Mouse (Mus musculus): ENCODE data around the gene Sema5b. TPM values are rescaled to one million over a fixed set of nuclear protein-coding genes. Genes with fewer than 3 reads are reported as not detected.

Sema5b gene
- polyA plus RNA-seq, 1 experiment from 2014 or later = 2.2 TPM

GRCm38 (mm10) chr16:35534630-35535029, 6.3 kb upstream of the Sema5b start:
- DNase-seq (ENCODE audit: low spot score) = no peak
- Histone ChIP-seq H3K4me3 (no peak overlapping the region), H3K27me3 (ENCODE audit: insufficient read depth, poor library complexity, severe bottlenecking) (peaks cover 53% of the 10 kb centered on the region), H3K27ac (no peak overlapping the region), H3K4me1 (no peaks in the 10 kb centered on the region), H3K36me3 (no peaks in the 10 kb centered on the region), H3K9me3 (no peaks in the 10 kb centered on the region)
- WGBS = 66% methylated on average over 3 of the region's 3 CpGs

GRCm38 (mm10) chr16:35537651-35538050, 3.3 kb upstream of the Sema5b start:
- H3K9me3 ChIP-seq = no peaks in the 10 kb centered on the region
- peaks cover 83% of the 10 kb centered on the region for H3K27me3 ChIP-seq (ENCODE audit: insufficient read depth, poor library complexity, severe bottlenecking)
- no peak for DNase-seq (ENCODE audit: low spot score)
- no peak overlapping the region for H3K27ac ChIP-seq
- peaks cover 25% of the 10 kb centered on the region for H3K4me1 ChIP-seq
- H3K4me3 ChIP-seq = no peak overlapping the region
- WGBS = 76% methylated on average over 8 of the region's 8 CpGs
- H3K36me3 ChIP-seq = no peaks in the 10 kb centered on the region

GRCm38 (mm10) chr16:35539041-35539440, 1.9 kb upstream of the Sema5b start:
- Histone ChIP-seq H3K4me3 (no peak overlapping the region), H3K4me1 (peaks cover 29% of the 10 kb centered on the region), H3K36me3 (no peaks in the 10 kb centered on the region), H3K9me3 (no peaks in the 10 kb centered on the region), H3K27ac (no peak overlapping the region), H3K27me3 (ENCODE audit: insufficient read depth, poor library complexity, severe bottlenecking) (peaks cover 91% of the 10 kb centered on the region)
- no peak for DNase-seq (ENCODE audit: low spot score)
- 41% methylated on average over 10 of the region's 10 CpGs for WGBS

GRCm38 (mm10) chr16:35540333-35541116, 420 bp upstream of the Sema5b start:
- Histone ChIP-seq H3K4me1 (peaks cover 29% of the 10 kb centered on the region), H3K4me3 (peak overlapping the region; percentile 70), H3K36me3 (no peaks in the 10 kb centered on the region), H3K27ac (no peak overlapping the region; the same call in 1 of the 2 replicates), H3K9me3 (no peaks in the 10 kb centered on the region), H3K27me3 (ENCODE audit: insufficient read depth, poor library complexity, severe bottlenecking) (peaks cover 89% of the 10 kb centered on the region)
- DNase-seq (ENCODE audit: low spot score) = no peak
- 2% methylated on average over 22 of the region's 23 CpGs for WGBS

- 1% methylated on average over 54 of the region's 54 CpGs for WGBS
- Histone ChIP-seq H3K9me3 (no peaks in the 10 kb centered on the region), H3K27me3 (ENCODE audit: insufficient read depth, poor library complexity, severe bottlenecking) (peaks cover 80% of the 10 kb centered on the region), H3K36me3 (no peaks in the 10 kb centered on the region), H3K4me1 (peaks cover 30% of the 10 kb centered on the region), H3K4me3 (peak overlapping the region; percentile 70), H3K27ac (peak overlapping the region; percentile 63)
- DNase-seq (ENCODE audit: low spot score) = no peak
These were observed 896 bp downstream of the Sema5b start for GRCm38 (mm10) chr16:35541661-35542420.

- Histone ChIP-seq H3K9me3 (no peaks in the 10 kb centered on the region), H3K4me1 (peaks cover 34% of the 10 kb centered on the region), H3K36me3 (no peaks in the 10 kb centered on the region), H3K27me3 (ENCODE audit: insufficient read depth, poor library complexity, severe bottlenecking) (peaks cover 74% of the 10 kb centered on the region), H3K27ac (peak overlapping the region; percentile 63; the same call in 1 of the 2 replicates), H3K4me3 (peak overlapping the region; percentile 70)
- WGBS = under 1% methylated on average over 27 of the region's 27 CpGs
- no peak for DNase-seq (ENCODE audit: low spot score)
These were observed 1.5 kb downstream of the Sema5b start for GRCm38 (mm10) chr16:35542421-35542780.

GRCm38 (mm10) chr16:35545723-35546122, 4.8 kb downstream of the Sema5b start:
- WGBS = 74% methylated on average over 4 of the region's 4 CpGs
- Histone ChIP-seq H3K27me3 (ENCODE audit: insufficient read depth, poor library complexity, severe bottlenecking) (peaks cover 41% of the 10 kb centered on the region), H3K9me3 (no peaks in the 10 kb centered on the region), H3K36me3 (no peaks in the 10 kb centered on the region), H3K4me3 (no peak overlapping the region), H3K4me1 (peaks cover 28% of the 10 kb centered on the region), H3K27ac (no peak overlapping the region)
- DNase-seq (ENCODE audit: low spot score) = no peak

- H3K27ac ChIP-seq = no peak overlapping the region
- no peaks in the 10 kb centered on the region for H3K9me3 ChIP-seq
- no peak for DNase-seq (ENCODE audit: low spot score)
- no peak overlapping the region for H3K4me3 ChIP-seq
- no peaks in the 10 kb centered on the region for H3K36me3 ChIP-seq
- H3K4me1 ChIP-seq = peaks cover 6% of the 10 kb centered on the region; the same call in 1 of the 2 replicates
- peaks cover 19% of the 10 kb centered on the region for H3K27me3 ChIP-seq (ENCODE audit: insufficient read depth, poor library complexity, severe bottlenecking)
These were observed 7.0 kb downstream of the Sema5b start for GRCm38 (mm10) chr16:35547966-35548365.

GRCm38 (mm10) chr16:35549354-35549753, 8.4 kb downstream of the Sema5b start:
- H3K9me3 ChIP-seq = no peaks in the 10 kb centered on the region
- 99% methylated on average over 2 of the region's 2 CpGs for WGBS
- no peak for DNase-seq (ENCODE audit: low spot score)
- no peak overlapping the region for H3K27ac ChIP-seq
- H3K27me3 ChIP-seq (ENCODE audit: insufficient read depth, poor library complexity, severe bottlenecking) = peaks cover 10% of the 10 kb centered on the region; the same call in 1 of the 2 replicates
- H3K36me3 ChIP-seq = no peaks in the 10 kb centered on the region
- peaks cover 5% of the 10 kb centered on the region; the same call in 1 of the 2 replicates for H3K4me1 ChIP-seq
- H3K4me3 ChIP-seq = no peak overlapping the region

GRCm38 (mm10) chr16:35555596-35556482, 14.9 kb downstream of the Sema5b start:
- H3K9me3 ChIP-seq = no peaks in the 10 kb centered on the region
- DNase-seq (ENCODE audit: low spot score) = no peak
- no peaks in the 10 kb centered on the region; the same call in 1 of the 2 replicates for H3K4me1 ChIP-seq
- 0 out of 2 replicates have a peak, but pooled peaks cover 3% of the 10 kb centered on the region for H3K27me3 ChIP-seq (ENCODE audit: insufficient read depth, poor library complexity, severe bottlenecking)
- 67% methylated on average over 15 of the region's 15 CpGs for WGBS
- H3K27ac ChIP-seq = no peak overlapping the region
- no peaks in the 10 kb centered on the region for H3K36me3 ChIP-seq
- H3K4me3 ChIP-seq = no peak overlapping the region

- no peak for DNase-seq (ENCODE audit: low spot score)
- Histone ChIP-seq H3K4me3 (no peak overlapping the region), H3K27ac (no peak overlapping the region), H3K4me1 (no peaks in the 10 kb centered on the region; the same call in 1 of the 2 replicates), H3K9me3 (no peaks in the 10 kb centered on the region), H3K27me3 (ENCODE audit: insufficient read depth, poor library complexity, severe bottlenecking) (0 out of 2 replicates have a peak, but pooled peaks cover 3% of the 10 kb centered on the region), H3K36me3 (no peaks in the 10 kb centered on the region)
- WGBS = 81% methylated on average over 6 of the region's 6 CpGs
These were observed 16.1 kb downstream of the Sema5b start for GRCm38 (mm10) chr16:35557038-35557437.

- 76% methylated on average over 6 of the region's 6 CpGs for WGBS
These were observed 20.6 kb downstream of the Sema5b start for GRCm38 (mm10) chr16:35561541-35561940.

More at GRCm38 (mm10) chr16:35561541-35561940, 20.6 kb downstream of the Sema5b start:
- no peaks in the 10 kb centered on the region for H3K27me3 ChIP-seq (ENCODE audit: insufficient read depth, poor library complexity, severe bottlenecking)
- H3K9me3 ChIP-seq = no peaks in the 10 kb centered on the region
- H3K4me1 ChIP-seq = peaks cover 10% of the 10 kb centered on the region
- no peaks in the 10 kb centered on the region for H3K36me3 ChIP-seq
- no peak overlapping the region for H3K4me3 ChIP-seq
- DNase-seq (ENCODE audit: low spot score) = no peak
- H3K27ac ChIP-seq = no peak overlapping the region
